Comparison of ENCODE assay signal across 8 mouse cellular contexts in genomic region chr3:51228038-51228820, GRCm38 (mm10). TPM values are rescaled to one million over a fixed set of nuclear protein-coding genes. Genes with fewer than 3 reads are reported as not detected.
DNase-seq lines count a peak whose midpoint lies in the region; ATAC-seq lines count a peak whose summit lies in the region.

No protein-coding gene starts in this region.

- no peak overlapping the region for H3K9ac ChIP-seq in forebrain, embryonic 14.5 days (ENCODE audit: low read length)
- H3K9ac ChIP-seq in neural tube, embryonic 11.5 days (ENCODE audit: low read length) = no peak overlapping the region
- H3K9ac ChIP-seq in forebrain, embryonic 11.5 days (ENCODE audit: low read length) = no peak overlapping the region

- no peak for DNase-seq in forebrain, embryonic 10.5 days (ENCODE audit: extremely low spot score, low spot score)
- DNase-seq in forebrain, embryonic 14.5 days (ENCODE audit: low spot score) = no peak
- DNase-seq in right cerebral cortex, postnatal 14 days = peak; percentile 54
- no peak for DNase-seq in right cerebral cortex, postnatal 36 days (ENCODE audit: low spot score in 2 of 2)
- DNase-seq in embryo, embryonic 11 days = peak; percentile 20
- peak; percentile 55 to 77 for DNase-seq in kidney, postnatal 36 days
- peak; percentile 45 for DNase-seq in neural tube, embryonic 11.5 days (ENCODE audit: low spot score)
- no peak for DNase-seq in forebrain, embryonic 11.5 days (ENCODE audit: low spot score)

- no peaks in the 10 kb centered on the region for H3K9me3 ChIP-seq in forebrain, embryonic 10.5 days
- H3K9me3 ChIP-seq in forebrain, embryonic 14.5 days (replicated peaks; ENCODE audit: control insufficient read depth, low read length) = no peaks in the 10 kb centered on the region
- no peaks in the 10 kb centered on the region for H3K9me3 ChIP-seq in neural tube, embryonic 11.5 days (ENCODE audit: control insufficient read depth, low read length)
- H3K9me3 ChIP-seq in forebrain, embryonic 11.5 days (ENCODE audit: control insufficient read depth, low read length) = no peaks in the 10 kb centered on the region

- no peak for ATAC-seq in forebrain, embryonic 14.5 days
- no peak for ATAC-seq in neural tube, embryonic 11.5 days (ENCODE audit: insufficient read depth, low FRiP score, low TSS enrichment)
- no peak for ATAC-seq in forebrain, embryonic 11.5 days (replicated peaks; ENCODE audit: low FRiP score)

- peaks cover 33% of the 10 kb centered on the region for H3K4me1 ChIP-seq in forebrain, embryonic 10.5 days
- peaks cover 6% of the 10 kb centered on the region; the same call in 1 of the 2 replicates for H3K4me1 ChIP-seq in forebrain, embryonic 14.5 days (ENCODE audit: control insufficient read depth, insufficient read depth, low read length)
- H3K4me1 ChIP-seq in neural tube, embryonic 11.5 days (ENCODE audit: control insufficient read depth, insufficient read depth, low read length) = no peaks in the 10 kb centered on the region
- peaks cover 4% of the 10 kb centered on the region; the same call in 1 of the 2 replicates for H3K4me1 ChIP-seq in forebrain, embryonic 11.5 days (replicated peaks; ENCODE audit: control insufficient read depth, insufficient read depth, low read length)

- no peak overlapping the region for H3K4me3 ChIP-seq in forebrain, embryonic 10.5 days
- H3K4me3 ChIP-seq in forebrain, embryonic 14.5 days (ENCODE audit: low read depth, low read length) = no peak overlapping the region
- no peak overlapping the region for H3K4me3 ChIP-seq in neural tube, embryonic 11.5 days (ENCODE audit: low read depth, low read length)
- H3K4me3 ChIP-seq in forebrain, embryonic 11.5 days (ENCODE audit: low read depth, low read length) = no peak overlapping the region

- peaks cover 19% of the 10 kb centered on the region for H3K36me3 ChIP-seq in forebrain, embryonic 10.5 days (replicated peaks)
- H3K36me3 ChIP-seq in forebrain, embryonic 14.5 days (ENCODE audit: control insufficient read depth, insufficient read depth, low read length) = no peaks in the 10 kb centered on the region
- H3K36me3 ChIP-seq in neural tube, embryonic 11.5 days (ENCODE audit: control insufficient read depth, insufficient read depth, low read length) = no peaks in the 10 kb centered on the region
- no peaks in the 10 kb centered on the region for H3K36me3 ChIP-seq in forebrain, embryonic 11.5 days (ENCODE audit: control insufficient read depth, insufficient read depth, low read length)

- peaks cover 4% of the 10 kb centered on the region for H3K27me3 ChIP-seq in forebrain, embryonic 10.5 days (ENCODE audit: poor library complexity, severe bottlenecking)
- no peaks in the 10 kb centered on the region for H3K27me3 ChIP-seq in forebrain, embryonic 14.5 days (replicated peaks; ENCODE audit: control insufficient read depth, insufficient read depth, low read length)
- no peaks in the 10 kb centered on the region for H3K27me3 ChIP-seq in neural tube, embryonic 11.5 days (ENCODE audit: control insufficient read depth, insufficient read depth, low read length)
- no peaks in the 10 kb centered on the region for H3K27me3 ChIP-seq in forebrain, embryonic 11.5 days (ENCODE audit: control insufficient read depth, insufficient read depth, low read length)

- 85% methylated on average over 10 of the region's 10 CpGs for WGBS in forebrain, embryonic 10.5 days
- WGBS in forebrain, embryonic 14.5 days = 77% methylated on average over 10 of the region's 10 CpGs
- 83% methylated on average over 10 of the region's 10 CpGs for WGBS in neural tube, embryonic 11.5 days
- 78% methylated on average over 10 of the region's 10 CpGs for WGBS in forebrain, embryonic 11.5 days

- H3K4me2 ChIP-seq in forebrain, embryonic 14.5 days (ENCODE audit: low read length) = no peak overlapping the region
- H3K4me2 ChIP-seq in neural tube, embryonic 11.5 days (ENCODE audit: low read depth) = no peak overlapping the region
- H3K4me2 ChIP-seq in forebrain, embryonic 11.5 days (ENCODE audit: low read depth, low read length, severe bottlenecking) = no peak overlapping the region

- H3K27ac ChIP-seq in forebrain, embryonic 10.5 days = peak overlapping the region; percentile 15; the same call in 1 of the 2 replicates
- no peak overlapping the region for H3K27ac ChIP-seq in forebrain, embryonic 14.5 days (ENCODE audit: low read depth, low read length)
- no peak overlapping the region for H3K27ac ChIP-seq in neural tube, embryonic 11.5 days (ENCODE audit: low read depth, low read length)
- no peak overlapping the region for H3K27ac ChIP-seq in forebrain, embryonic 11.5 days (ENCODE audit: low read depth, low read length)

RNA-seq across cellular contexts. Expression of gene Noct, which starts 4.0 kb away (rescaled TPM):
- polyA plus RNA-seq in forebrain, embryonic 10.5 days (2016; fragmentation: Nextera tagmentation; extraction: Ambion mirVana) = 11.2 and 11.3 TPM in 2 replicates
- polyA plus RNA-seq in forebrain, embryonic 14.5 days (2014; fragmentation: Nextera tagmentation; extraction: Ambion mirVana) = 15.6 and 20.8 TPM in 2 replicates
- 15.1 TPM in 2 replicates for polyA plus RNA-seq in neural tube, embryonic 11.5 days (2014; fragmentation: Nextera tagmentation; extraction: Ambion mirVana)
- 14.7 and 15.2 TPM in 2 replicates for polyA plus RNA-seq in forebrain, embryonic 11.5 days (2014; fragmentation: Nextera tagmentation; extraction: Ambion mirVana)

Comparison
In these comparisons a context has a peak if more than half of its experiments do, and no peak if none do; other contexts are left out.
1. DNase-seq: peak in right cerebral cortex, postnatal 14 days (single experiment), embryo, embryonic 11 days (single experiment), kidney, postnatal 36 days (2 of 2) and neural tube, embryonic 11.5 days (single experiment); none in forebrain, embryonic 10.5 days (single experiment), forebrain, embryonic 14.5 days (single experiment), right cerebral cortex, postnatal 36 days (0 of 2) and forebrain, embryonic 11.5 days (single experiment).